Mouse (Mus musculus): ENCODE results near the gene Otud5. TPM values are rescaled to one million over a fixed set of nuclear protein-coding genes. Genes with fewer than 3 reads are reported as not detected.
A peak's percentile ranks its signal among the peaks of the same experiment; 100 is the strongest.

The Otud5 gene
- polyA plus RNA-seq, 1 experiment from 2014 or later, result 41.8 TPM

DNA sequence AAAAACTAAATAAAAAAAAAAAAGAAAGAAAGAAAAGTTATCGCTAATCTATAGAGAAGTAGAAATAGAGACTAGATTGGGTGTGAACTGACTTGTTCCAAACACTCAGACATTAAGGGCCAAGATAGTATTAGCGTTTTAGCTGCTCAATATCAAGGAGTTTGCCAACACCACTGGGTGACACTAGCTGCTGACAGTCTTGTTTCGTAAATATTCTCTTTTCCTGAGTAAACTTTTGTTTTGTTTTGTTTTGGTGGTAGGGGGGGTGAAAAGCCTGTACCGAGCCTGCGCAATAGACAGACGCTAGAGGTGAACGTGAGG lies 362 bp upstream of the Otud5 start:
- Histone ChIP-seq H3K4me1 (ENCODE audit: control insufficient read depth, insufficient read depth, low read length) (peaks cover 15% of the 10 kb centered on the region), H3K4me2 (ENCODE audit: low read length) (peak overlapping the region; percentile 50), H3K9me3 (replicated peaks; ENCODE audit: control insufficient read depth, low read length, poor library complexity, severe bottlenecking) (no peaks in the 10 kb centered on the region), H3K27me3 (ENCODE audit: control insufficient read depth, insufficient read depth, low read depth, low read length) (no peaks in the 10 kb centered on the region), H3K9ac (ENCODE audit: low read depth, low read length) (no peak overlapping the region), H3K4me3 (ENCODE audit: low read depth, low read length) (peak overlapping the region; percentile 27), H3K36me3 (ENCODE audit: control insufficient read depth, insufficient read depth, low read length) (no peaks in the 10 kb centered on the region), H3K27ac (ENCODE audit: low read length) (no peak overlapping the region)
- ATAC-seq, result no peak
- WGBS, result 18% methylated on average over 7 of the region's 7 CpGs

GRCm38 (mm10) chrX:7842318-7842717 lies 1.2 kb downstream of the Otud5 start:
- ATAC-seq, result no peak

GRCm38 (mm10) chrX:7847845-7848244 lies 6.7 kb downstream of the Otud5 start:
- Histone ChIP-seq H3K27me3 (ENCODE audit: control insufficient read depth, insufficient read depth, low read depth, low read length) (no peaks in the 10 kb centered on the region), H3K4me3 (ENCODE audit: low read depth, low read length) (no peak overlapping the region), H3K27ac (ENCODE audit: low read length) (no peak overlapping the region), H3K4me1 (ENCODE audit: control insufficient read depth, insufficient read depth, low read length) (peaks cover 15% of the 10 kb centered on the region), H3K9me3 (replicated peaks; ENCODE audit: control insufficient read depth, low read length, poor library complexity, severe bottlenecking) (no peaks in the 10 kb centered on the region), H3K4me2 (ENCODE audit: low read length) (no peak overlapping the region), H3K9ac (ENCODE audit: low read depth, low read length) (no peak overlapping the region), H3K36me3 (ENCODE audit: control insufficient read depth, insufficient read depth, low read length) (no peaks in the 10 kb centered on the region)
- 88% methylated on average over 2 of the region's 2 CpGs for WGBS
- ATAC-seq, result 0 out of 2 replicates have a peak, but pooled peaks have one; percentile 51

More at GRCm38 (mm10) chrX:7842318-7842717, 1.2 kb downstream of the Otud5 start:
- Histone ChIP-seq H3K4me1 (ENCODE audit: control insufficient read depth, insufficient read depth, low read length) (peaks cover 15% of the 10 kb centered on the region), H3K4me3 (ENCODE audit: low read depth, low read length) (peak overlapping the region; percentile 68), H3K27ac (ENCODE audit: low read length) (peak overlapping the region; percentile 86), H3K4me2 (ENCODE audit: low read length) (peak overlapping the region; percentile 53), H3K9me3 (replicated peaks; ENCODE audit: control insufficient read depth, low read length, poor library complexity, severe bottlenecking) (no peaks in the 10 kb centered on the region), H3K9ac (ENCODE audit: low read depth, low read length) (peak overlapping the region; percentile 79), H3K36me3 (ENCODE audit: control insufficient read depth, insufficient read depth, low read length) (no peaks in the 10 kb centered on the region), H3K27me3 (ENCODE audit: control insufficient read depth, insufficient read depth, low read depth, low read length) (no peaks in the 10 kb centered on the region)
- WGBS, result 24% methylated on average over 39 of the region's 42 CpGs

DNA sequence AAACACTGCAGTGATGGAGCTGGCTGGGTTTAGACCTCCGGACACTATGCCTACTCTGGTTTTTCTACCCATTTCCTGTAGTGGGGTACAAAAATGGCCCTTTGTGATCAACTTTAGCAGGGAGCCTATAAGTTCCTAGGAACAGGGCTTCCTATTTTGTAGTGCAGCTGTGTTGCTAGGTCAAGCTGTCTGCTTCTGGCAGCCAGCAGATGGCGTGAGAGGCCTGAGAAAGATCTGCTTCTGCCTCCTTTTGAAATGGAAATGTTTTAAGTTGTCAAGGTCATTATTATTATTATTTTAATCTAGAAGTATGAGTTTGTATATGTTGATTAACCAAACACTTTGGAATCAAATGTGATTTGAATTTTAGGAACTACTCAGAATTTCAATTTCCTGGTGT lies 13.4 kb downstream of the Otud5 start:
- 62% methylated on average over 2 of the region's 2 CpGs for WGBS
- H3K27me3 ChIP-seq (ENCODE audit: control insufficient read depth, insufficient read depth, low read depth, low read length), result no peaks in the 10 kb centered on the region
- H3K4me3 ChIP-seq (ENCODE audit: low read depth, low read length), result no peak overlapping the region
- H3K4me1 ChIP-seq (ENCODE audit: control insufficient read depth, insufficient read depth, low read length), result no peaks in the 10 kb centered on the region
- H3K9me3 ChIP-seq (replicated peaks; ENCODE audit: control insufficient read depth, low read length, poor library complexity, severe bottlenecking), result no peaks in the 10 kb centered on the region
- no peak for ATAC-seq
- no peak overlapping the region for H3K4me2 ChIP-seq (ENCODE audit: low read length)
- no peak overlapping the region for H3K27ac ChIP-seq (ENCODE audit: low read length)
- H3K36me3 ChIP-seq (ENCODE audit: control insufficient read depth, insufficient read depth, low read length), result no peaks in the 10 kb centered on the region
- no peak overlapping the region for H3K9ac ChIP-seq (ENCODE audit: low read depth, low read length)

DNA sequence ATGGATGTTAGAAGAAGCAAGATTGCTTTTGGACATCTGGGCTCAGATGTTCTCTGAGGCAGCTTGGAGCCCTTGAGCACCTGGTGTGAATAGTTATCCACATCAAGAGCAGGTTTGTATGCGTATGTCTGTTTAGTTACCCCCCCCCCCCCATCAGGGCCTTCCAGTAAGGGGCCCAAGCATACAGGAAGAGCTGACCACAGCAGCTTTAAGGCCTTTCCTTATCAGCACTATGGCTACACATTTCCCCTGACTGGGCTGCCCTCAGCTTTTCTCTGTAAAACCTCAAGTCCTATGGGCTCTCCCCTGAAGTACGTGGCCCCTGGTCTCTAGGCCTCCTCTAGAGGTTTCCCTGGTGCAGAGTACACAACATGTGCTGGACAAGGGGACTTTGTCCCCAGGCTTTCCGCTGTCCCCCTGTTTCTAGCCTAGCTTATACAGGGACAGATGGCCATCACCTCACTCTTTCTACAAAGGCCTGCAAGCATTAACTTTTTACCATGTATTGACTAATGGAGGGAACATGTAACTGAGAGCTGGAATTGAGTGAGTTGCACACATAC lies 18.1 kb downstream of the Otud5 start:
- 88% methylated on average over 3 of the region's 3 CpGs for WGBS
- H3K9ac ChIP-seq (ENCODE audit: low read depth, low read length), result no peak overlapping the region
- no peak for ATAC-seq
- no peaks in the 10 kb centered on the region for H3K9me3 ChIP-seq (replicated peaks; ENCODE audit: control insufficient read depth, low read length, poor library complexity, severe bottlenecking)
- no peaks in the 10 kb centered on the region for H3K27me3 ChIP-seq (ENCODE audit: control insufficient read depth, insufficient read depth, low read depth, low read length)
- no peak overlapping the region for H3K27ac ChIP-seq (ENCODE audit: low read length)
- H3K36me3 ChIP-seq (ENCODE audit: control insufficient read depth, insufficient read depth, low read length), result no peaks in the 10 kb centered on the region
- H3K4me1 ChIP-seq (ENCODE audit: control insufficient read depth, insufficient read depth, low read length), result no peaks in the 10 kb centered on the region
- H3K4me2 ChIP-seq (ENCODE audit: low read length), result no peak overlapping the region
- H3K4me3 ChIP-seq (ENCODE audit: low read depth, low read length), result no peak overlapping the region

DNA sequence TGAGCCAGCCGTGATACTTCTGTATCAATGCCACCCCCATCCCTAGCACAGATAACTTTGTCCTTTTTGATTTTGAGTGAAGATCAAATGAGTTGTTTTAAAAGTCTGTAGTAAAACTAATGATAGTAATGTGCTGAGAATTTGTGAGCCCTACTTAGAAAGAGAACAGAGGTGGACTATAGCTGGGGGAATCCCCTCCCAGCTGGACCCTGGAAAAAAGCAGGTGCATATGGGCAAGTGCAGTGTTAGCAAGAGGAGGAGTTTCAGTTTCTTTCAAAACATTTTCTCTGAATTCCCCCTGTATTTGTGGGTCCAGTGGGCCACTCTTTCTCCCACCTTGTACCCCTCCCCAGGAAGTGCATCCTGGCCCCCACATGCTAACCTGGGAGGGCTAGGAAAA lies 22.0 kb downstream of the Otud5 start:
- Histone ChIP-seq H3K9ac (ENCODE audit: low read depth, low read length) (no peak overlapping the region), H3K27me3 (ENCODE audit: control insufficient read depth, insufficient read depth, low read depth, low read length) (no peaks in the 10 kb centered on the region), H3K4me2 (ENCODE audit: low read length) (no peak overlapping the region), H3K4me3 (ENCODE audit: low read depth, low read length) (no peak overlapping the region), H3K36me3 (ENCODE audit: control insufficient read depth, insufficient read depth, low read length) (peaks cover 3% of the 10 kb centered on the region; the same call in 1 of the 2 replicates), H3K9me3 (replicated peaks; ENCODE audit: control insufficient read depth, low read length, poor library complexity, severe bottlenecking) (no peaks in the 10 kb centered on the region), H3K4me1 (ENCODE audit: control insufficient read depth, insufficient read depth, low read length) (no peaks in the 10 kb centered on the region), H3K27ac (ENCODE audit: low read length) (no peak overlapping the region)
- 85% methylated on average over 1 of the region's 1 CpGs for WGBS
- no peak for ATAC-seq

- ATAC-seq, result no peak
- Histone ChIP-seq H3K27ac (ENCODE audit: low read length) (no peak overlapping the region), H3K9ac (ENCODE audit: low read depth, low read length) (no peak overlapping the region), H3K4me1 (ENCODE audit: control insufficient read depth, insufficient read depth, low read length) (no peaks in the 10 kb centered on the region), H3K4me2 (ENCODE audit: low read length) (no peak overlapping the region), H3K9me3 (replicated peaks; ENCODE audit: control insufficient read depth, low read length, poor library complexity, severe bottlenecking) (no peaks in the 10 kb centered on the region), H3K4me3 (ENCODE audit: low read depth, low read length) (no peak overlapping the region), H3K36me3 (ENCODE audit: control insufficient read depth, insufficient read depth, low read length) (peaks cover 3% of the 10 kb centered on the region; the same call in 1 of the 2 replicates), H3K27me3 (ENCODE audit: control insufficient read depth, insufficient read depth, low read depth, low read length) (no peaks in the 10 kb centered on the region)
- 83% methylated on average over 3 of the region's 3 CpGs for WGBS
These were observed 23.4 kb downstream of the Otud5 start for GRCm38 (mm10) chrX:7864551-7864950.

GRCm38 (mm10) chrX:7865343-7865742 lies 24.2 kb downstream of the Otud5 start:
- 81% methylated on average over 2 of the region's 2 CpGs for WGBS
- no peaks in the 10 kb centered on the region for H3K27me3 ChIP-seq (ENCODE audit: control insufficient read depth, insufficient read depth, low read depth, low read length)
- peaks cover 3% of the 10 kb centered on the region; the same call in 1 of the 2 replicates for H3K36me3 ChIP-seq (ENCODE audit: control insufficient read depth, insufficient read depth, low read length)
- H3K9ac ChIP-seq (ENCODE audit: low read depth, low read length), result no peak overlapping the region
- H3K9me3 ChIP-seq (replicated peaks; ENCODE audit: control insufficient read depth, low read length, poor library complexity, severe bottlenecking), result no peaks in the 10 kb centered on the region
- no peaks in the 10 kb centered on the region for H3K4me1 ChIP-seq (ENCODE audit: control insufficient read depth, insufficient read depth, low read length)
- no peak overlapping the region for H3K27ac ChIP-seq (ENCODE audit: low read length)
- no peak for ATAC-seq
- H3K4me3 ChIP-seq (ENCODE audit: low read depth, low read length), result no peak overlapping the region
- no peak overlapping the region for H3K4me2 ChIP-seq (ENCODE audit: low read length)

- Histone ChIP-seq H3K4me1 (ENCODE audit: control insufficient read depth, insufficient read depth, low read length) (no peaks in the 10 kb centered on the region), H3K27me3 (ENCODE audit: control insufficient read depth, insufficient read depth, low read depth, low read length) (no peaks in the 10 kb centered on the region), H3K4me3 (ENCODE audit: low read depth, low read length) (no peak overlapping the region), H3K9ac (ENCODE audit: low read depth, low read length) (no peak overlapping the region), H3K27ac (ENCODE audit: low read length) (no peak overlapping the region), H3K4me2 (ENCODE audit: low read length) (no peak overlapping the region), H3K9me3 (replicated peaks; ENCODE audit: control insufficient read depth, low read length, poor library complexity, severe bottlenecking) (no peaks in the 10 kb centered on the region), H3K36me3 (ENCODE audit: control insufficient read depth, insufficient read depth, low read length) (peaks cover 3% of the 10 kb centered on the region; the same call in 1 of the 2 replicates)
- ATAC-seq, result no peak
- 78% methylated on average over 2 of the region's 2 CpGs for WGBS
These were observed 24.6 kb downstream of the Otud5 start for GRCm38 (mm10) chrX:7865786-7866185.
